Mouse (Mus musculus): Measurements from ENCODE around the gene Cdc42se2.

The Cdc42se2 gene

DNA sequence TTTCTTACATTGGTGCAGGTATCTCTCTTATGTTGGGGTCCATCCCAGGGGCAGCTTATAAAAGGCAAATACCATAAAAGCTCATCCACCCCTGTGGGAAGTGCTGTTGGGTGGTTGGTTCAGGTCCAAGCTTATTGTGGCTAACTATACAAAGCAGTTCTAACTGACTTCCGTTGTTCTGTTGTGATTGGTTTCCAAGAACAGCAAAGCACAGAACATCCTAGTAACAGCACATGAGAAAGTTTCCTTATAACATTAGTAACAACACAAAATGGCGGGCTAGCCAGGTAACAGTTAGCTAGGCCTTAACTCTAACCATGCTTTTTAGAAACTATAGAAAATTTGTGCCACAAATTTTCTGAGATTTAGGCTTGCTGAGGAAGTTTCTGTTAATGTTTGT, 79.3 kb downstream of the Cdc42se2 start:
- no peak for DNase-seq

DNA sequence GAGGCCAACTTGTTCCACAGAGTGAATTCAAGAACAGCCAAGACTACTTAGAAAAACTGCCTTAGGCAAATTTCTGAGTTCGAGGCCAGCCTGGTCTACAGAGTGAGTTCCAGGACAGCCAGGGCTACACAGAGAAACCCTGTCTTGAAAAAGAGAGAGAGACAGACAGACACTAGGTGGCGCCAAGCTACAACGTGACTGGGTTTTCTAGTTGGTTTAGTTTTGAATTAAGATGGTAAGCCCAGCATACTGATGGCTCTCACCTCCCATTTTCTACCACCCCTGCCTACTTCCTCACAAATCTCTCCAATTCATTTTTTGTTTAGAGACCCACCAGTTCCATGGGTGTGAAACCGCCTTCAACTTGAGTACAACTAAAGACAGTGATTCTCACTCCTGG, 84.2 kb downstream of the Cdc42se2 start:
- peak; percentile 83 to 88 for DNase-seq

DNA sequence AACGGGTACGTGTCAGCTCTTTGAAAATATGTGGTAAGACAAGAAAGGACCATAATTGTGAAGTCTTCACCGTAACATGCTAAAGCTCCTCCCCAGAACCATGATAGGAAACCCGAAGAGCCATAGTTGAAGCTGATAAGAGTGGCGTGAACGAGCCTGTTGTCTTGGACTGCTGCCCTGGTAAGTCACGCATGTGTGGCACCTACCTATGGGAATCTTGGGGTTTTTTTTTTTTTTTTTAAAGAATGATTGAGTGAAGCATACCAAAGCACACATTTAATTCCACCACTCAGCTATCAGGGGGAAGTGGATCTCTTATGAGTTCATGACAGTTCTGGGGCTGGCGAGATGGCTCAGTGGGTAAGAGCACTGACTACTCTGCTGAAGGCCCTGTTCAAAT, 85.6 kb downstream of the Cdc42se2 start:
- DNase-seq = no peak

DNA sequence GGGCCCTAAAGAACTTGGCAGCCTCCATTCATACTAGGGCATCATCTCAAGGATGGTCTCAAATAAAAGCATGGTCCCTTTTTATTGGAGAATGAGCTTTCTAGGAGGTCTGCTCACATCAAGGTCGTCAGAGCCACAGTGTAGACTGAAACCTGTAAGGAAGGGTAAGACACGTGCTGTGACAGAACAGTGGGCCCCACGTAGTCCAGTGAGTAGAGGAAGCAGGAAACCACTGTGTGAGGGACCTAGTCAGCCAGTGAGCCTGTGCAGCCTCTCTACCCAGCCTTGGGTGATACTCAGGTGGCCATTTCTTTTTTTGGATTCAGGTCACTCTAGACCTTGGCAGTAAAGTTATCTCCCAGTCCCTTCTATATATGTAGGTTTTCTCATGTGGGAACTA, 87.5 kb downstream of the Cdc42se2 start:
- DNase-seq = no peak

DNA sequence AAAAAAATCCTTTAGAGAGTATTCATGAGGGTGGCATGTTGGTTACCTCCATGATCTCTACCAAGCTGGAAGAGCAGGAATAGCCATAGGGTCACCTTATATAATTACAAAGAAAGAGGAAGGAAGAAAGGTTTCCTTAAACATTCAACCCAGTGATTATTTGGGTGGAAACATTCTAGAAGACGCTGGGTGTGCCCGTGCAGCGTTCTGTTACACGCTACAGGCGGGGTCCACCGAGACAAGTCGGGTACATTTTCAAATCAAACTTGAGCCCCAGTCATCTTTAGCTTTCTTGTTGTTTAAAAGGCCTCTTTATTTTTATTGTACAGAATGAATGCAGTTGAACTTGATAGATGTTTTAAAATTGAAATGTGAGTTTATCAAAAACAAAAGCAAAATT, 88.8 kb downstream of the Cdc42se2 start:
- DNase-seq = no peak

DNA sequence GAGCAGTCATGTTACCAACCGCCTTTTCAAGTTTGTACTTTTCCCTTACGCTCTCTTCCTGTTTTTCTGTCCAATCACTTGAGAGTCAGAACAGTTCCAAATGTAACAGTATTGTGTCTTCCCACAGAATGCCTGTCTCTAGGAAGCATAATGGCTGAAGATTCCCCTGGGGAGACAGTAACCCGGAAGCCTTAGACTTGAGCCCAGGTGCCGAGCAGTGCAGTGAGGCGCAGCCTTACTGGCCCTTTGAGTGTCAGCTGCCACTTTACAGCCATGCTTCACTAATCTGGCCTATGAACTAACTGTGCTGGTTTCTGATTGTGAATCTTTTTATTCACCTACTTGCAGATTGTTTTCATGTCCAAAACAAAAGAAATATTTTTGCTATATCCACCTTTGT, 89.9 kb downstream of the Cdc42se2 start:
- DNase-seq = no peak

DNA sequence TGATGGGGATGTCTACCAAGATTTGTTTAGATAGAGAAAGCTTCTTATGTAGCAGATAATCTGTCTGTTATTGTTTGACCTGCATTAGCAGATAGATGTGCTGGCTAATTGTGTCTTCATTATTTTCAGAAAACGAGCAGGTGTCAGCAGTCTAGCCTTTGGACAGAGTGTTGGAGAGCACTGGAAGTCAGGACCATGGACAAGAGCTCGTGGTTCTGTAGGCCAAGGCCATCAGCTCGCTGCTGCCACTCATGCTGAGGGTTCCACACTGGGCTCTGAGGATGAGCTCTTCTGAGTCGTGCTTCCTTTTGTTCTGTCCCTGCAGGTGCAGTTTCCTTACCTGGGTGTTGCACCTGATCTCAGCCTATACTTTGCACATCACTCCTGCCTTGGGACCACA, 91.5 kb downstream of the Cdc42se2 start:
- no peak for DNase-seq

DNA sequence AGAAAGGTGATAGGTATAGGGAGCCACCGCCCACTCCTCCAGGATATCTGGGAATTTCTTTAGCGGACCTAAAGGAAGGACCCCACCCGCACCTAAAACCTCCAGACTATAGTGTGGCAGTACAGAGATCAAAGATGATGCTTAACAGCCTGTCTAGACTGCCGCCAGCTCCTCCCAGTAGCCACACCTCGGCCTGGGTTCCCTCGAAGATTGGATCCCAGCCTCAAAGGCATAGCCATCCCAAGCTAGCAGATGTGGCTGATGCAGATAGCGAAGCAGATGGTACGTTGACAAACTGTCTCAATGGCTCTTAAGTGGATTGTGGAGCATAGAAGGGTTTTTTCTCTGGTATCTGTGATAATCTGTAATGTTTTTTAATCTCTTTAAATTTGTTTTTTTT, 93.2 kb downstream of the Cdc42se2 start:
- no peak for DNase-seq

DNA sequence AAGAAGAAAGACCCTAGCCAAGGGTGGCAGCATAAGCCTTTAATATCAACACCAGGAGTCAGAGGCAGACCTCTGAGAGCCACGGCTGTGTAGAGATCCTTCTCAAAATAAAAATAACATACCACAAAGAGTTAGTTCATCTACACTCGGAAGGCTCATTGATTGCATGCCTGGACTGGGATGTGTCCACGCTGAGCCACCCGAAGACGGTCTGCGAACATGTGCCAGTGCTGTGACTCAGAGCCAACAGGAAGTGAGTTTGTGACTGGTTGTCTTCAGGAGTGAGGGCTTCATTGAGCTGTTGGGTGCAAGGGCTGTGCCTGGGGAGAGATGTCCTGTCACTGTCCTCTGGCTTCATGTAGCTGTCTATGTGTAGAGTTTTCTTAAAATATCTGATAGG, 93.8 kb downstream of the Cdc42se2 start:
- DNase-seq = no peak

DNA sequence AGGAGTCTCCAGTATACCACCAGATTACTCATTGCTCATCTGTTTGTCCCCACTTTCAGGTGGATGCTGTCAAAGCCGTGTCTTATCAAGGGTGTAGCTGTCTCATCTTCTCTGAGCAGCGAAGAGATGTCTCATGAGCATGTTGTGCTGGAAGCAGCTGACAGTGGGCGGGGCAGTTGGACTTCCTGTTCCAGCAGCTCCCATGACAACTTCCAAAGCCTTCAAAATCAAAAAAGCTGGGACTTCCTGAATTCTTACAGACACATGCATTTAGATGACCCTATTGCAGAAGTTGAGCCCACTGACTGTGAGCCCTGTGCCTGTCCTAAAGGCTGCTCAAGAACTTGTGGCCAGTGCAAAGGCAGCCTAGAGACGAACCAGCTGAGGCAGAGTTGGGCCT, 96.3 kb downstream of the Cdc42se2 start:
- DNase-seq = no peak

DNA sequence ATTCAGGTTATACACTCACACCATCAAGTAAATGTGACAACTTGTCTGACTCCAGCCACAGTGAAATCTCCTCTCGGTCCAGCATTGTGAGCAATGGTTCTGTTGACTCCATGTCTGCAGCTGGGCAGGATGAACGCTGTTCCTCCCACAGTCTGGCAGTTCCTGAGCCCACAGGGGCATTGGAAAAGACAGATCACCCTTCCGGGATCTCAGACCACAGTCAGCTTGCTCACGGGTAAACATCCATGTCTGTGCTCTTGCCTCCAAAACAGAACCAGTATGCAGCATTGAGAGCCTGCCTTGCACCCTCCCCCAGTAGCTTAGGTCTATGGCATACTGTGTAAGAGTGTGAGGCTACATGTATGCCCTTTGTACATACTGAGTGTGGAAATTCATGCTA, 97.3 kb downstream of the Cdc42se2 start:
- DNase-seq = no peak

DNA sequence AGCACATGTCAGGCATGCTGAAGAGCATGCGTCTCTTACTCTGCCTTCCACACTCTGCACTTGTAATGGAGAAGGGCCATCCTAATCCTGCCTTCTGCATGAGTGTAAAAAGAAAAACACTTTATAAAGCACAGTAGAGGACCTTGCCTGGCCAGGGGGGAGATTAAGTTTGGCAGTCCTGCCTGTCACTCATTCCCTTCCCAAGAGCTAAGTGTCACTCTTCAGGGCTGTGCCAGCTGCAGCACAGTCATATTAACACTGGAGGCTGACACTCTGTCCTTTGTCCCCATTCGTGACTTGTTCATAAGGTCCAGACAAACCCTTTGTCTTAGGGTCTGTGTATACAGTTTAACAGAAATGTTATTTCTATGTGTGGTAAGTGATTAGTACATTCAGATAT, 102.6 kb downstream of the Cdc42se2 start:
- no peak for DNase-seq

DNA sequence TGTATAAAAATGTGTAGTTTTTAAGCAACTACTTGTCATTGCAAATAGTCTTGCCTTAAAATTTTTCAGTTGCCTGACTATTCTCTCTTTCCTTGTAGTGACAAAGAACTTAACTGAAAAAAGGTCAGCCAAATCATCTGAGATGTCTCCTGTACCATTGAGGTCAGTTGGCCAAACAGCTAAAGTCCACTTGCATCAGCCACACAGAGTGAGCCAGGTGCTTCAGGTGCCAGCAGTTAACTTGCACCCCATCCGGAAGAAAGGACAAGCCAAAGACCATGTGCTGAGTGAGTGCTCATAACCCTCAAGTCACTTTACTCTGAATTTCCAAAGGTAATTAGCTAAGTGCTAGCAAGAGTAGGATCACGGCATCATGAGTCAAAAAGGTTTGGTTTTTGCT, 108.3 kb downstream of the Cdc42se2 start:
- no peak for DNase-seq

DNA sequence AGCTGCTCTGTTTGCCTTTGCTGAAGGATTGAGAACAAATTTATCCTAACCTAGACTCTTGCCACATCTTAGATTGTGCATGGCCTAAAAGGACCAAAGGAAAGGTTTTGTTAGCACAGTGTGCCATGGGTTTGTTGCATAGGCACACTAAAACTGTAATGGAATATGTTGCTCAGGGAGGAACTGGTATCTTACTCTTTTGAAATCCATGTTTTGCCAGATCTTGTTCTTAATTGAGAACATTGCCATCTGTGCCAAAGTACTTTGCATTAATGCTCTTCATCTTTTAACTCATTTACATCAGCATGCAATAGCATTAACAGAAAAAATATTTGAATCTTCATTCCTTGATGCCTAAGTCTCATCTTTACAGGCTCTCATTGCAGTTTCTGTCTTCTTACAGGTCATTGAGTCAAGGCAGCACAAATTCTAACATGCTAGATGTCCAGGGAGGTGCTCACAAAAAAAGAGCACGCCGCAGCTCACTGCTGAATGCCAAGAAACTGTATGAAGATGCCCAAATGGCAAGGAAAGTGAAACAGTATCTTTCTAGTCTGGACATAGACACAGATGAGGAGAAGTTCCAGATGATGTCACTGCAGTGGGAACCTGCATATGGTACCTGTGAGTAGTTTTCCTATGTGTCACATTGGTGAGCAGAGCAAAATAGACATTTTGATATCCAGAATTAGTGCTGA, 111.5 kb downstream of the Cdc42se2 start:
- no peak for DNase-seq

DNA sequence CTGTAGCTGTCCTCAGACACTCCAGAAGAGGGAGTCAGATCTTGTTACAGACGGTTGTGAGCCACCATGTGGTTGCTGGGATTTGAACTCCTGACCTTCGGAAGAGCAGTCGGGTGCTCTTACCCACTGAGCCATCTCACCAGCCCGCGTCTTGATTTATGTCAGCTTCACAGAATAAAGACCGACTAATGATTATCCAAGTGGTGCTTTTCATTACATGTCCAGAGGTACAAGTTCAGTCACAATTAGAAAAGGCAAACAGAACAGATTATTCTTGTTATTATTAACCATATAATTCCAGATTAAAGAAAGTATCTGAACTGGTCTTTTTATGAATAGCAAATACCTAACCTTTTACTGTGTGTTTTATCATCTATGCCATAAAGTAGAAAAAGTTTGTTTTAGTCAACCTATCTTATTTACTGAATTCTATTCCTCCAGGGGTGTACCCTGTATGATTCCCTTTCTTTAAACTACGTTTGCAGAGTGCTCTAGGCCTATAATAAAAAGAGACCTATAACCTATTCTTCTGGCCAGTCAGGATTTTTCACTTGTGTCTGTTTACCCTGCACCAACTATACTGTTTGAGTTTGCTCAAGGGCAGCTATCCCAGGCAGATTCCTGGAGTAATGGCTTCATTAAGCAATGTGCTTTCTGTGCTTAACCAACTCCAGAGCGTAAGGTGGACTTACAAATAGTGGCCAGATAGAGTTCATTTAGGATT, 113.7 kb downstream of the Cdc42se2 start:
- no peak for DNase-seq

Measured in cerebellum, postnatal 14 days (tissue).